Mouse (Mus musculus): ENCODE data around the gene Hmmr. TPM values are rescaled to one million over a fixed set of nuclear protein-coding genes. Genes with fewer than 3 reads are reported as not detected.

The Hmmr gene
- polyA plus RNA-seq, 1 experiment from 2014 or later, result 8.7 TPM

- Histone ChIP-seq H3K27me3 (replicated peaks; ENCODE audit: control insufficient read depth, insufficient read depth, low read length) (no peaks in the 10 kb centered on the region), H3K27ac (ENCODE audit: low read depth, low read length) (no peak overlapping the region), H3K4me3 (ENCODE audit: low read depth, low read length) (no peak overlapping the region), H3K36me3 (ENCODE audit: control insufficient read depth, insufficient read depth) (peaks cover 22% of the 10 kb centered on the region), H3K9ac (ENCODE audit: low read depth, low read length) (no peak overlapping the region), H3K4me1 (replicated peaks; ENCODE audit: control insufficient read depth, insufficient read depth, low read length) (no peaks in the 10 kb centered on the region), H3K9me3 (ENCODE audit: control insufficient read depth) (no peaks in the 10 kb centered on the region), H3K4me2 (replicated peaks; ENCODE audit: low read depth) (no peak overlapping the region)
- no peak for TF ChIP-seq CTCF (IDR thresholded peaks at IDR 0.05; ENCODE audit: low read depth)
- ATAC-seq, result no peak
- WGBS, result 80% methylated on average over 4 of the region's 4 CpGs
These were observed 58.0 kb downstream of the Hmmr start for GRCm38 (mm10) chr11:40675014-40675730.

Other genes starting within 250 kb of the Hmmr start
- 71.8 and 75.7 TPM in 2 replicates for gene Mat2b, start 38.2 kb downstream of the Hmmr start, polyA plus RNA-seq (2015; fragmentation: Nextera tagmentation; extraction: Ambion mirVana)
- 70.3 and 71.2 TPM in 2 replicates for gene Nudcd2, start 245 bp upstream of the Hmmr start, polyA plus RNA-seq (2015; fragmentation: Nextera tagmentation; extraction: Ambion mirVana)
- gene Ccng1, start 21.9 kb upstream of the Hmmr start, polyA plus RNA-seq (2015; fragmentation: Nextera tagmentation; extraction: Ambion mirVana), result 42.0 and 44.1 TPM in 2 replicates